Mouse (Mus musculus) cortical plate, adult 2 months (tissue): ENCODE data around the gene Rasa3. TPM values are rescaled to one million over a fixed set of nuclear protein-coding genes. Genes with fewer than 3 reads are reported as not detected.

Source experiments
- H3K27ac ChIP-seq: fragments of 200-500 bp; 2 replicates; pipeline ENCODE4 v1.5.1; 2012; ENCODE audit warnings: low read length, control low read depth, inconsistent platforms; ENCODE audit not compliant: insufficient read depth
- H3K4me1 ChIP-seq: fragments of 200-500 bp; 2 replicates; pipeline ENCODE4 v1.6.1; 2011; ENCODE audit warnings: low read length; ENCODE audit not compliant: control insufficient read depth, insufficient read depth
- H3K4me3 ChIP-seq: fragments of 200-500 bp; 2 replicates; pipeline ENCODE4 v1.5.1; 2011; ENCODE audit warnings: mild to moderate bottlenecking, low read length, control low read depth; ENCODE audit not compliant: insufficient read depth
- CTCF ChIP-seq: fragments of 200-500 bp; IDR thresholded peaks from 2 replicates; pipeline ENCODE4 v1.5.1; 2011; ENCODE audit warnings: mild to moderate bottlenecking, control low read depth, low read length; ENCODE audit not compliant: insufficient read depth; ENCODE audit errors: extremely low read depth
- POLR2A ChIP-seq: fragments of 200-500 bp; IDR thresholded peaks from 2 replicates; pipeline ENCODE4 v1.6.1; 2011; ENCODE audit warnings: mild to moderate bottlenecking, low read length, control low read depth; ENCODE audit not compliant: insufficient read depth; ENCODE audit errors: extremely low read depth
- polyA plus RNA-seq: library from polyadenylated mRNA; depleted of rRNA; stranded (reverse); fragments of >200 nt; gene quantifications from 2 replicates; pipeline ENCODE4 v1.2.3, GENCODE M21; 2012; rRNA removed

The Rasa3 gene
- polyA plus RNA-seq, result 52.4 and 53.1 TPM in 2 replicates

DNA sequence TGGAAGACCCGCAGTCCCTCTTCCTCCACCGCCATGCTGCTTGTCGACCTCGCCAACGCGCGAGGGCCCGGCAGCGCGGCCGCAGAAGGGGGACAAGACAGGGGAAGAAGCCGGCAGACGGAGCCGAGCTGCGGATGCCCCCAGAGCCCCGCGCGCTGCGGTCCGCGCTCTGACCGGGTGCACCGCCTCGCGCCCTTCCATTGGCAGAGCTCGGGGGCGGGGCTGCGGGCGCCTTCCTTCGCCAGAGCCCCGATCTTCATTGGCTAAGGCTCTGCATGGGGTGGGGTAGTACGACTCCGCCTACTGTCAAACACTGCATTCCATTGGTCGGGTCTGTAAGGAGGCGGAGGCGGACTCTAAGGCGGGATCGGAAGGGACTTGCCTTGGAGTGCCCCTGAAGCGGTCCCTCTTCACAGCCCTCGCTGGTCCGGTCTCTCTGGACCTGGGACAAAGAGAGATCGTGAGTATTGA lies at the start of gene Rasa3:
Gene Rasa3 (minus strand): TSS at position 191 of the 471 bp plus-strand sequence.
- Histone ChIP-seq H3K27ac (peak within 1 kb of the TSS; percentile 92), H3K4me1 (0 out of 2 replicates have a peak, but pooled peaks cover 2% of the 10 kb centered on the region), H3K4me3 (peak within 1 kb of the TSS; percentile 87)
- no peak for TF ChIP-seq CTCF
- TF ChIP-seq POLR2A, result peak; percentile 73

GRCm38 (mm10) chr8:13725722-13726121 lies 48.3 kb upstream of the Rasa3 start:
- Histone ChIP-seq H3K27ac (no peak overlapping the region), H3K4me1 (no peaks in the 10 kb centered on the region), H3K4me3 (no peak overlapping the region)
- TF ChIP-seq POLR2A (no peak), CTCF (peak; percentile 40; the same call in 1 of the 2 replicates)

GRCm38 (mm10) chr8:13718980-13719379 lies 41.6 kb upstream of the Rasa3 start:
- no peaks in the 10 kb centered on the region for H3K4me1 ChIP-seq
- TF ChIP-seq POLR2A (no peak), CTCF (no peak)
- no peak overlapping the region for H3K4me3 ChIP-seq
- no peak overlapping the region for H3K27ac ChIP-seq

- Histone ChIP-seq H3K27ac (no peak overlapping the region), H3K4me1 (peaks cover 1% of the 10 kb centered on the region; the same call in 1 of the 2 replicates), H3K4me3 (no peak overlapping the region)
- no peak for TF ChIP-seq POLR2A
Observed at GRCm38 (mm10) chr8:13708514-13708913, 31.1 kb upstream of the Rasa3 start.

DNA sequence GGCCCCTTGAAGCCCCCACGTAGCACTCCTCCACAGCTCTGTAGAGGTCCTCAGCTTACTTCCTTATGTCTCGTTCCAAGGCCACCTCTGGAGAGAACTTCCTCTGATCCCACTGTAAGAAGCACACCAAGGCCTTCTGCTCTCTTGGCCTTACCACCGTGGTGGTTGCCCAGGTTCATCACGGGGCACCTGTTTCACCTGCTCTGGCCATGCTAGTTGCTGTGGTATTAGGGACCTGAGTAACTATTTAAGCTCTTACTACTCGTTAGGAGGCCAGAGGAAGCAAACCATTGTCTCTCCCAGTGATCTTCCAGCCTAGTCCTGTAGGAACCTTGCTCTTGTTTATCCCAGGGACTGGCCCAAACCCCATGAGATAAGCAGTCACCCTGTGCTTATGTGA lies 29.5 kb upstream of the Rasa3 start:
- H3K27ac ChIP-seq, result no peak overlapping the region
- no peak overlapping the region for H3K4me3 ChIP-seq
- no peak for TF ChIP-seq CTCF
- TF ChIP-seq POLR2A, result no peak
- peaks cover 1% of the 10 kb centered on the region; the same call in 1 of the 2 replicates for H3K4me1 ChIP-seq

DNA sequence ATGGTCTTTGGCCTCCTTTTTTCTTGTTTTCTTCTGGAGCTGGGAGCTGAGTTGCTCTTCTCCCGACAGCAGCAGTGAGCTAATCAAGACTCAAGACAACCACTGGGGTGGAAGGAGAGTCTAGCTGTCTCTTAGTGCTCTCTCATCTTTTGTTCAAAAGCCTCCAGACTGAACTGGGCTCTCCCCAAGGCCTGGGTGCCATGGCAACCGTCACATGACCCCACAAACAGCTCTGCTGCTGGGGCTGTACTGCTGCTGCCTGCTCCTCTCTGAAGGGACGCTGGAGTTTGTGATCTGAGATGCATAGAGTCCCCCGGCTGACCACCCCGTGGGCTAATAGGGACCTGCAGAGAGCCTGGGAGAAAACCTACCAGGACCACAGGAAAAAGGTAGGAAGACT lies 28.3 kb upstream of the Rasa3 start, which contains the start of gene Cfap97d2:
Gene Cfap97d2 (plus strand): TSS at position 222 of the 400 bp plus-strand sequence.
- Histone ChIP-seq H3K4me1 (peaks cover 1% of the 10 kb centered on the region; the same call in 1 of the 2 replicates), H3K4me3 (no peak within 1 kb of the TSS), H3K27ac (no peak within 1 kb of the TSS)
- TF ChIP-seq CTCF (no peak), POLR2A (no peak)

GRCm38 (mm10) chr8:13704301-13704700 lies 26.9 kb upstream of the Rasa3 start:
- H3K4me3 ChIP-seq, result no peak overlapping the region
- no peak overlapping the region for H3K27ac ChIP-seq
- TF ChIP-seq CTCF (no peak), POLR2A (no peak)
- H3K4me1 ChIP-seq, result peaks cover 1% of the 10 kb centered on the region; the same call in 1 of the 2 replicates

GRCm38 (mm10) chr8:13703756-13704155 lies 26.4 kb upstream of the Rasa3 start:
- TF ChIP-seq POLR2A (no peak), CTCF (no peak)
- Histone ChIP-seq H3K27ac (no peak overlapping the region), H3K4me3 (no peak overlapping the region), H3K4me1 (peaks cover 1% of the 10 kb centered on the region; the same call in 1 of the 2 replicates)

GRCm38 (mm10) chr8:13702755-13703154 lies 25.4 kb upstream of the Rasa3 start:
- no peak for TF ChIP-seq POLR2A
- TF ChIP-seq CTCF, result no peak
- Histone ChIP-seq H3K4me1 (peaks cover 1% of the 10 kb centered on the region; the same call in 1 of the 2 replicates), H3K27ac (no peak overlapping the region), H3K4me3 (no peak overlapping the region)

- Histone ChIP-seq H3K4me1 (peaks cover 2% of the 10 kb centered on the region), H3K27ac (no peak overlapping the region), H3K4me3 (no peak overlapping the region)
- TF ChIP-seq POLR2A (no peak), CTCF (no peak)
Observed at GRCm38 (mm10) chr8:13699323-13699949, 22.0 kb upstream of the Rasa3 start.
